In the genomic region with DNA sequence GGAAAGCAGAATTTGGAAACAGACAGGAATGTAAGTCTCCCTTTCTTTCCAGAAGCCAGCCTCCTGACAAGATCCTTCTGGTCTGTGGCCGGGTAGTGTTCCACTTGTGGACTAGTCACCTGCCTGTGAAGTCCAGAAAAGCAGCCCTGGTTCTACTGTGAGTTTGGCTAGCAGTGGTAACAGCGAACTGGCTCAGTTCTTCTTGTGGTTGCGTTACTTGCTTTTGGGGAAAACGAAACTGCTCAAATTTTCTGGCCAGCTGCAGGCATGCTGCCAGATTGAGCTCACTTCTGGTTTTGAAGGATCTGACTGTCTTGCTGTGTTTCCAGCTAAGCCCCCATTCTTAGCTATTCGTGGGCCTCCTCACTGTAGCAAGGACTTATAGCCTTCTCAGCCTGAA, we compare ENCODE assay signal across 8 mouse cellular contexts. TPM values are rescaled to one million over a fixed set of nuclear protein-coding genes. Genes with fewer than 3 reads are reported as not detected.
DNase-seq lines count a peak whose midpoint lies in the region; ATAC-seq and TF ChIP-seq lines count a peak whose summit lies in the region.

A gene (minus strand): TSS at position 190 of the 400 bp plus-strand sequence.

- ATAC-seq in stomach, embryonic 15.5 days (ENCODE audit: insufficient read depth, low FRiP score, low read depth) = no peak

- H3K4me1 ChIP-seq in E14TG2a.4 (replicated peaks; ENCODE audit: low read depth, low read length) = peaks cover 8% of the 10 kb centered on the region
- H3K4me1 ChIP-seq in stomach, embryonic 15.5 days = no peaks in the 10 kb centered on the region
- no peaks in the 10 kb centered on the region for H3K4me1 ChIP-seq in midbrain, embryonic 10.5 days

- 54% methylated on average over 5 of the region's 5 CpGs for WGBS in stomach, embryonic 15.5 days
- 77% methylated on average over 5 of the region's 5 CpGs for WGBS in midbrain, embryonic 10.5 days

- H3K27me3 ChIP-seq in E14TG2a.4 (ENCODE audit: insufficient read depth, low read length) = peaks cover 8% of the 10 kb centered on the region
- H3K27me3 ChIP-seq in stomach, embryonic 15.5 days (replicated peaks) = no peaks in the 10 kb centered on the region
- H3K27me3 ChIP-seq in midbrain, embryonic 10.5 days (ENCODE audit: low read depth, poor library complexity, severe bottlenecking) = no peaks in the 10 kb centered on the region

- intact Hi-C loops in gastrocnemius, postnatal 14 days (cut with DNase I; ENCODE audit: low total_unique reads) = no loop called here

- H3K36me3 ChIP-seq in E14TG2a.4 (ENCODE audit: insufficient read depth, low read length) = no peaks in the 10 kb centered on the region
- no peaks in the 10 kb centered on the region for H3K36me3 ChIP-seq in stomach, embryonic 15.5 days
- H3K36me3 ChIP-seq in midbrain, embryonic 10.5 days = no peaks in the 10 kb centered on the region

- H3K4me3 ChIP-seq in E14TG2a.4 (replicated peaks; ENCODE audit: low read length) = peak within 1 kb of the TSS; percentile 64
- H3K4me3 ChIP-seq in stomach, embryonic 15.5 days (replicated peaks) = no peak within 1 kb of the TSS
- no peak within 1 kb of the TSS for H3K4me3 ChIP-seq in midbrain, embryonic 10.5 days

- DNase-seq in layer of hippocampus, adult 11-12 months (ENCODE audit: low spot score) = peak; percentile 21
- DNase-seq in layer of hippocampus, adult 18-20 months (ENCODE audit: low spot score in 2 of 2) = no peak
- peak; percentile 39 for DNase-seq in gastrocnemius, postnatal 14 days
- DNase-seq in lung, adult 18-20 months = peak; percentile 24 to 53
- DNase-seq in cerebellum, adult 18-20 months = no peak
- DNase-seq in midbrain, embryonic 10.5 days (ENCODE audit: low spot score) = no peak

- no peaks in the 10 kb centered on the region for H3K9me3 ChIP-seq in E14TG2a.4 (ENCODE audit: low read length)
- H3K9me3 ChIP-seq in stomach, embryonic 15.5 days = no peaks in the 10 kb centered on the region
- H3K9me3 ChIP-seq in midbrain, embryonic 10.5 days (replicated peaks) = no peaks in the 10 kb centered on the region

- H3K27ac ChIP-seq in stomach, embryonic 15.5 days = peak within 1 kb of the TSS; percentile 32; the same call in 1 of the 2 replicates
- H3K27ac ChIP-seq in midbrain, embryonic 10.5 days (replicated peaks) = no peak within 1 kb of the TSS

- H3K9ac ChIP-seq in stomach, embryonic 15.5 days = no peak within 1 kb of the TSS

- H3K4me2 ChIP-seq in stomach, embryonic 15.5 days = peak within 1 kb of the TSS; percentile 21; the same call in 1 of the 2 replicates

- no peak for TF ChIP-seq CTCF in E14TG2a.4 (conservative IDR thresholded peaks at IDR 0.05; ENCODE audit: low read length)

RNA-seq across cellular contexts. Expression of the gene that starts here (rescaled TPM):
- under 1 TPM; 0.32 to 0.46 TPM for total RNA-seq in layer of hippocampus, adult 18-20 months (2021)
- under 1 TPM; 0.18 to 0.27 TPM for total RNA-seq in gastrocnemius, postnatal 14 days (2021)
- polyA plus RNA-seq in stomach, embryonic 15.5 days (2015; fragmentation: Nextera tagmentation; extraction: Ambion mirVana) = 0.81 and 1.0 TPM in 2 replicates
- 0.19 and 0.24 TPM in 2 replicates for polyA plus RNA-seq in midbrain, embryonic 10.5 days (2016; fragmentation: Nextera tagmentation; extraction: Ambion mirVana)

Comparison
In these comparisons a context has a peak if more than half of its experiments do, and no peak if none do; other contexts are left out.
1. DNase-seq: peak in layer of hippocampus, adult 11-12 months (single experiment) and lung, adult 18-20 months (2 of 2); none in layer of hippocampus, adult 18-20 months (0 of 2), cerebellum, adult 18-20 months (0 of 2) and midbrain, embryonic 10.5 days (single experiment).
2. Peak in DNase-seq in gastrocnemius, postnatal 14 days; RNA of the gene not detected or under 1 TPM.